Mouse (Mus musculus): ENCODE measurements around the gene Rpl35.

GRCm38 (mm10) chr2:39000587-39000919 is 4.9 kb downstream of the Rpl35 start:
- TF ChIP-seq POLR2A (IDR thresholded peaks at IDR 0.05; ENCODE audit: control insufficient read depth, extremely low read depth, insufficient read depth, low read length, poor library complexity) (no peak), CTCF (IDR thresholded peaks at IDR 0.05; ENCODE audit: borderline replicate concordance, control insufficient read depth, extremely low read depth, insufficient read depth, low read length, poor library complexity) (no peak)

All from thymus, adult 2 months (tissue).